Mouse (Mus musculus): ENCODE measurements around the gene Polr3h. TPM values are rescaled to one million over a fixed set of nuclear protein-coding genes. Genes with fewer than 3 reads are reported as not detected.
"Not testable (repeated sequence)": the region's sequence is repeated elsewhere in the genome, so short reads cannot be mapped to it uniquely, and the experiment has no call there.

Gene Polr3h
- total RNA-seq, 1 experiment from 2014 or later, result 8.1 TPM

DNA sequence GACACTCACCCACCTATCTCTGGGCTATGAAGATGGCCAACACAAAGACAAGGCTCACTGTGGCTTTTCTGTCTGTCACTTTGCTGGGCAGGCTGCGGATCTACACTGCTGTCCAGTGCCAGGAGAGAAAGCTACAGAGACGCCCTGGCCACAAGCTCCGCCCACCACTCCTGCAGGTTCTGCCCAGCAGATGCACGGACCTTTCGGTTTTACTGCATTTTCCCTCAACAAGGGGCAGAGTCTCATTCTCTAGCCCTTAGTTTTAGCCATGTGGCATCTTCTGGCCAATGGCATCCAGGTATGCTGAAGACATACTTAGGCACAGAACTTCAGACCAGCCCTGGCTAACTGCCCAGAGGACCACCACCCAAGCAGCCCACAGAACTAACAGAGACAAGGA is 4.8 kb downstream of the Polr3h start:
- no peak for ATAC-seq (replicated peaks; ENCODE audit: insufficient number of reproducible peaks, low FRiP score, low TSS enrichment, poor library complexity, severe bottlenecking)

DNA sequence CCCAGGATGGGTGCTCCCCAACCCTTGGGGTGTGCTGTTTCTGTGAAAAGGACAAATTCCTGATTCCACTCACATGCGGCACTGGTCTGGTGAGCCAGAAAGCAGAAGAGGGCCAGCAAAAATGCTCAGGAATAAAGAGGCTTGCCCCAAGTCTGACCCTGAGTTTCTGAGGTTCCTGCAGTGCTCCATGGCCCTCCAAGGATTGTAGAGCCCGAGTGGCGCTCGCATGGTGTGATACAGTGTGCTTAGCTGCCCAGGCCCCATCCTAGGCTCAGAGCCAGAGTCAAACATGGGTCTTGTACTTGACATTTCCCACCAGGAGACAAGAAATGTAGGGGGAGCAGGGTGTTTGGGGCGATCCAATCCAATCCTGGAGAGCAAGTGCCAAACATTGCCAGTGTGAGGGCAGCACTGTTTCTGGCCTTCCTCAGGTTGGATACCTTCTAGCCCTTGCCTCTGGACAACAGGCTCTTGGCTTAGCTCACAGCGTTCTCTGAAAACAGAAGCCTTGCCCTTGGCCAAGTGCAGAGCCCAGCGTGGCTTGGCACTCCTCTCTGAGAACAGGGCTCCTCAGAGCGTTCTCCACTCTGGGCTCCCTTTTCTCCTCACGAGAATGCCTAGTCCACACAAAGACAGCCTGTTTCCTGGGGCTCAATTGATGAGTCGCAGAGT is 5.4 kb downstream of the Polr3h start:
- ATAC-seq (replicated peaks; ENCODE audit: insufficient number of reproducible peaks, low FRiP score, low TSS enrichment, poor library complexity, severe bottlenecking), result no peak

- no peak for ATAC-seq (replicated peaks; ENCODE audit: insufficient number of reproducible peaks, low FRiP score, low TSS enrichment, poor library complexity, severe bottlenecking)
Observed at GRCm38 (mm10) chr15:81919062-81919461, 7.0 kb downstream of the Polr3h start.

DNA sequence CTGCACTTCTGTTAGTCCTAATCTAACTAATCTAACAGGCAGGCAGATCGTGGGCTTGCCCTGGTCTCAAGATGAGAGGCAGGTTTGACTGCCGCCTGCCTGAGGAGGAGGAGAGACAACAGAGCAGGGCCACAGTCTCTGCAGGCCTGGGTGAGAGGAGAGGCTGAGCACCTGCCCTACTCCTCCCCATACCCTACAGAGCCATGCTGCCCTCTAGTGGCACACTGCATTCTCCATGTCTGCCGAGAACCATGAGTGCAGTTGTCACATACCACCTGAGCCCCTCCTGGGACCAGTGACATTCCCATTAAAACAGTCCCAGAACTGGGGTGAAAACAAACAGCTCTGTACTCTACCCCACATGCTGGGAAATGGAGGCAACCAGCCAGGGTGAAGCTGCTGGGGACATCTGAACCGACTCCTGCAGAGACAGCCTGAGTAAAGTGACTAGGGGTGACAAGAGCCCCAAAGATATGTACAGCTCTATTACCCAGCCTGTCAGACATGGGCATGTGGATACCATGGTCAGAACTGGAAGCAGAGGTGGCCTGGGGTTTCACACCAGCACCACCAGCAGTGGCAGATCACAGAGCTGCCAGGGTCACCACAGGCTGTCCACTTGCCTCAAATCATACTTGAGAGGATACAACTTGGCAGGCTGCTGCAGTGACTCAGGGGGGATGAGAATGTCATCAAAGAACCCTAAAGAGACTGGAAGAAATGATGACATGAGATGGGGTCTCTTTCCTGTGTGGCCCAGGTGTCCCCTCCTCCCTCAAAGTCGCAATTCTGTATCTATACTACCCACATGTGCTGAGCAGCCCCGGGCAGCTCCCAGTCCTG is 8.2 kb downstream of the Polr3h start:
- peak; percentile 52; the same call in 1 of the 2 replicates for ATAC-seq (replicated peaks; ENCODE audit: insufficient number of reproducible peaks, low FRiP score, low TSS enrichment, poor library complexity, severe bottlenecking)

GRCm38 (mm10) chr15:81917201-81917600 is 8.8 kb downstream of the Polr3h start:
- no peak for ATAC-seq (replicated peaks; ENCODE audit: insufficient number of reproducible peaks, low FRiP score, low TSS enrichment, poor library complexity, severe bottlenecking)

- ATAC-seq (replicated peaks; ENCODE audit: insufficient number of reproducible peaks, low FRiP score, low TSS enrichment, poor library complexity, severe bottlenecking), result no peak
Observed at GRCm38 (mm10) chr15:81915663-81916062, 10.4 kb downstream of the Polr3h start.

DNA sequence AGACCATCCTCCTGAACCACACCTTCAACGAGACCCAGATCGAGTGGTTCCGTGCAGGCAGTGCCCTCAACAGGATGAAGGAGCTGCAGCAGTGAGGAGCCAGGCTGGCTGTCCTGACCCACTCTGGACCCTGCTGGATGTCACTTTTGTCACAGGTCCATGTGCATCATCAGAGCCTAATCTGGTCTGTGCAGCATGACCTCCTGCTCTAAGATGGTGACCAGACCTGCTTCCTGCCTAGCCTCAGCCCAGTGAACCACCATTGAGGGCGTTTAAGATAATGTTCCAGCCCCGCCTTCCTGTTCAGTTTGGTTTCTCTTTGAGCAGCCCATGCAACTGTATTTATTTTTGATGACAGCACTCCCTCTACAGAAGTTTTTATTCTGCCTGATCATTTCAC is 11.4 kb downstream of the Polr3h start:
- ATAC-seq (replicated peaks; ENCODE audit: insufficient number of reproducible peaks, low FRiP score, low TSS enrichment, poor library complexity, severe bottlenecking), result no peak

DNA sequence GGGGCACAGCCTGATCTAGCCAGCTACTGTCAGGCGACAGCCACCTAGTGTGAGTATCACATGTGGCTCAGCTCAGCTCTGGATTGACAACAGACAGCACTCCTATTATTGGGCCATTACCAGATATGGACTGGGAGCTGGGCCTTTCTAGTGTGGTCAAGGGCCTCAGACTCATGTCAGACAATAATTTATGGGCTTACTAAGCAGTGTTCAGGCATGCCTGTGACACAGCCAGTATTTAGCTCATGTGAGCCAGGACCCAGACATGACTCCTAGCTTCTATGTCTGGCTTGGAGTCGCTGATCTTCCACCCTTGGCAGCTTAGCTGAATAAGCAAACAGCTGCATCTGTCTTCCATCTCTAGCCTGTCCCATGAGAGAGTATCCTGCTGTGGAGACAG is 13.5 kb downstream of the Polr3h start:
- ATAC-seq (replicated peaks; ENCODE audit: insufficient number of reproducible peaks, low FRiP score, low TSS enrichment, poor library complexity, severe bottlenecking), result no peak

- ATAC-seq (replicated peaks; ENCODE audit: insufficient number of reproducible peaks, low FRiP score, low TSS enrichment, poor library complexity, severe bottlenecking), result not testable (repeated sequence)
Observed at GRCm38 (mm10) chr15:81908767-81909166, 17.3 kb downstream of the Polr3h start.

- ATAC-seq (replicated peaks; ENCODE audit: insufficient number of reproducible peaks, low FRiP score, low TSS enrichment, poor library complexity, severe bottlenecking), result no peak
Observed at GRCm38 (mm10) chr15:81907953-81908352, 18.1 kb downstream of the Polr3h start.

- peak; percentile 33; the same call in 1 of the 2 replicates for ATAC-seq (replicated peaks; ENCODE audit: insufficient number of reproducible peaks, low FRiP score, low TSS enrichment, poor library complexity, severe bottlenecking)
Observed at GRCm38 (mm10) chr15:81904939-81905338, 21.1 kb downstream of the Polr3h start.

GRCm38 (mm10) chr15:81898751-81899150 is 27.3 kb downstream of the Polr3h start:
- ATAC-seq (replicated peaks; ENCODE audit: insufficient number of reproducible peaks, low FRiP score, low TSS enrichment, poor library complexity, severe bottlenecking), result no peak

GRCm38 (mm10) chr15:81897607-81898285 is 28.3 kb downstream of the Polr3h start:
- no peak for ATAC-seq (replicated peaks; ENCODE audit: insufficient number of reproducible peaks, low FRiP score, low TSS enrichment, poor library complexity, severe bottlenecking)

GRCm38 (mm10) chr15:81896407-81896806 is 29.6 kb downstream of the Polr3h start:
- no peak for ATAC-seq (replicated peaks; ENCODE audit: insufficient number of reproducible peaks, low FRiP score, low TSS enrichment, poor library complexity, severe bottlenecking)

DNA sequence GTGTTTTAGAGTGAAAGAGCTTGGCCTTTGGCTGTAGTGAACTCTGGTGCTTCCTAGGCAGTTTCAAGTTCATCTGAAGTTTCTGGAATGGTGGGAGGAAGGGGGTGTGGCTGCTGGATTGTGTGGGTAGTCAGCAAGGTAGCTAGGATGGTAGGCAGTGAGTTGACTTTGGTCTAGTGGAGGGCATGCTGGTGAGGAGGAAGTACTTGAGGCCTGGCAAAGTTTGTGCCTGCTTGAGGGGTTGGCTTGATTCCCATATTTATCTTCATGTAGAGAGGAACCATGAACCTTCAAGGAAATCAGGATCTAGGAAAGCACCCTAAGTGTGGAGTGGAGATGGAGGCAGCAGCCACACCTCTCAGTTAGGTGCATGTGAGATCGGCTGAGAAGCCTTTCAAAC is 32.0 kb downstream of the Polr3h start:
- ATAC-seq (replicated peaks; ENCODE audit: insufficient number of reproducible peaks, low FRiP score, low TSS enrichment, poor library complexity, severe bottlenecking), result no peak

- ATAC-seq (replicated peaks; ENCODE audit: insufficient number of reproducible peaks, low FRiP score, low TSS enrichment, poor library complexity, severe bottlenecking), result no peak
Observed at GRCm38 (mm10) chr15:81891822-81892580, 34.0 kb downstream of the Polr3h start.

DNA sequence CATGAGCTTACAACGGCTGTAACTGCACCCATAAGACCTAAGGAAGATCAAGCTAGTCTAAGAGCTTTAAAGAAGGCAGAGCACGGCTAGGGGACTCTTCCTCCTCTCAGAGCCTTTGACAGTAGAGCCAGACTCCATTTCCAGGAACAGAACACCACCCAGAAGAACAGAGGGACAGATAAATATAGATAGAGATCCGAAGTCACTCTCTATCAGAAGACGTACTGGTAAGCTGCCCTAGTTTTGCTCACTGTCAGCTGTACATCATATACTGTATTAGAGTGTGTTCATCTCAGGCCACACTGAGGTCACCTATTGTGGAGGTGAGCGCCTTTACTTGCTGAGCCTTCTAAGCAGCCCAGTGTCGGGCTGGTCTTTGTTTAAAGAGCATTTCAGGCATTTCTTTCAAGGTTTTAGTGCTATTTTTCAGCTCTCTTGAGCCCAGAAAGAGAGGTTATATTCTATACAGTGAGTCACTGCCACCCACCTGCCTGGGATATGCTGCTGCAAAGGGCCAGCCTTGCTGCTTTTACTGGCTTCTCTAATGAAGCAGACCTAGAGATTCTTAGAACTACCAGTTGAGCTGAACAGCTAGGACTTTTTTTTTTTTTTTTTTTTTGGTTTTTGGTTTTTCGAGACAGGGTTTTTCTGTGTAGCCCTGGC is 34.8 kb downstream of the Polr3h start:
- no peak for ATAC-seq (replicated peaks; ENCODE audit: insufficient number of reproducible peaks, low FRiP score, low TSS enrichment, poor library complexity, severe bottlenecking)

- ATAC-seq (replicated peaks; ENCODE audit: insufficient number of reproducible peaks, low FRiP score, low TSS enrichment, poor library complexity, severe bottlenecking), result no peak
Observed at GRCm38 (mm10) chr15:81889175-81889574, 36.9 kb downstream of the Polr3h start.
